Mouse (Mus musculus) mesoderm, embryonic 11.5 days (tissue): ENCODE measurements around the gene Sox6.

ENCODE experiments used
- DNase-seq: peaks from one replicate; pipeline ENCODE4 v3.0.0-alpha.2; 2012; ENCODE audit warnings: low read depth, low spot score

Sox6 gene

DNA sequence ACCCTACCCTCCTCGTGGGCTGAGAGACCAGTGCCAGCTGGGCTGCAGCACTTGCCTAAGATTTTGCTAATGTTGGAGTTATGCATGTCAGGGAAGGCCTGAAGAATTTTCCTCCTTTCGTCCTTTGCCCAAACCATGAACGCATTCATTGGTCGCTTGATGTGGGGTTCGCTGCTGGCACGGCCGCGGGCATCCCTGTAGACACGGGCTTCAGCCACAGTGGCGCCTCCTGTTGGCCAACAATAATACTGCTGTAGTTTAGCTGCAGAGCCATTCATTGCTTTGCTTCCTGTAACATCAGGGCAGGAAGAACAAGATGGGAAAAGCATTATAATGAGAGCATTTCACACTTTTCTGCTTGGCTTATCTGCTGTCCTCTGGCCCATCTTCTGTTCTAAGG lies 549.0 kb downstream of the Sox6 start:
- DNase-seq: no peak

GRCm38 (mm10) chr7:115486431-115486830 lies 552.2 kb downstream of the Sox6 start:
- no peak for DNase-seq

DNA sequence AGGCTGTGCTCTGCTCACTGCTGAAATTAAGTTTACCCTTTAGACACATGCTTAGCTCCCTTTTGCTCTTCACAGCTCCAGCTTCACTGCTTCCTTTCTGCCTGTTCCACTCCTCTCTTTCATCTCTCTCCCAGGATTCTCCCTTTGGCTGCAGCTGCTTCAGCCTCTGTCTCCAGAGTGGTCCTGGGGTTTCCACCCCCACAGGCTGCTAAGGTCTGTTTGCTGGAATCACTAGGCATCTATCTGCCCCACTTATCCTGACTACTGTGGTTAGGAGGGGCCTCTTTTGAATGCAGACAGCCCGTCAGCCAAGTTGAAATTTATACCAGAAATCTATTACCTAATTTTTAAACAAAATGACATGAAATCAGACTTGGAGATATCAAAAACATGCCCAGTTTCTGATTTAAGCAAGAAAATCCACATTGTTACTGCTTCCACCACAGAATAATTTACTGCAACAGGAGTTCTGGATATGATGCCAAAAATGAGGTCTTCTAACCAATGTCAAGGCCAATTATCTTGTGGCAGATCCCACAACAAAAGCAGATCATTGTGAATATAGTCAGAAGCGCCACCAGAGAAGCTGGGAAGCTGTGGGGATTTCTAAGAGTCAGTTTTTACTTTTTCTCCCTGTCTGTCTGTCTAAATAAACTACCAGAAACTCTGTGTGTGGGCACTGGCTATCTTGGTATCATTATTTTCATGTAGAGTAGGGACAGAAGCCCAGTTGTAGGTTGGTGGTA lies 552.8 kb downstream of the Sox6 start:
- no peak for DNase-seq

DNA sequence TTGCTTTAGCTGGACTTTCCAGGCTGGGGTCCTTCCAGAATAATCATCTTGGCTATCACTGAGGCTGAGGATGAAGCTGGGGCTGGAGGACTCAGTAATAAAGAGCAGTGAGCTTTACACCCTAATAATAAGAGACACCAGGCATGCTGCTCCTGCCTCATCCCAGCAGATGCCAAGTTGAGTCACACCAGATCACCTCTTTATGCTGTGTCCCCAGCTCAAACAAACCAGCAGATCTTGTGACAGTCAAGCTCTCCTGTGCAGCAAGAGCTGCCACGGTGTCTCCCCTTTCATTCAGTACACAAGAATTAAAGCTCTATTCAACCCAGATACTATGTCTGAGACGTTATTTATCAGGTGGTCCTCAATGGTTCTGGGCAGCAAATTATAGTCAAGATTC lies 560.8 kb downstream of the Sox6 start:
- no peak for DNase-seq

DNA sequence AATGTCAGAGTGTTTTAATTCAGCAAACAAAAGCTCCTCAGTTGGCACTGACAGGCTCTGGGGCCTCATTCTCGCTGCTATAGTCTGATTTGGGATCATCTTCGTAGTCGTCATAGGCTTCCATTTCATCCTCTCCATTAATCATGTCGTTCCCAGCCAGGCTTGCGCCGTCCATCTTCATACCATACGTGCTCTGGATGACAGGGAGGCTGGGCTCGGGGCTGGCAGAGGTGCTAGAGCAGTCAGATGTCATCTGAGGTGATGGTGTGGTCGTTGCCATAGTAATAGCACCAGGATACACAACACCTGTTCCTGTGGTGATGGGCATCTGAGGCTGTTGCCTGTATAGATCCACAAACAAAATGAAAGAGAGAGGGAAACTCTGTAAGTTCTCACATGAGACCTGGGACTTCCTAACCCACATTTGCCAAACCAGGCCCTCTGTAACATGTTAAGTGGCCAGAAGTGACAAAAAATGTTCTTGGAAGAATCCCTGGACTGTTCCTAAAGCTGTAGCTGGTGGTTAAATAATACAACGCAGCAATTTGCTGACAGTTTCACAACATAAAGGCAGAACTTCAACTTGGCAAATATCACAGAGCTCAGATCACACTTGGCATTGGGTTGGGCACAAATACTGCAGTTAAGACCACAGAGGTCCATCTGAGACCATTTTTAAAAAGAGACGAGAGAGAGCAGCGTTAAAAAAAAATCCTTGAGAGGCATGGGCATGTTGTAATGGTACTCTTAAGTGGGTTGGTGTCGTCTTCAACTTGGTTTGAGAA lies 561.5 kb downstream of the Sox6 start:
- DNase-seq: peak; percentile 44

DNA sequence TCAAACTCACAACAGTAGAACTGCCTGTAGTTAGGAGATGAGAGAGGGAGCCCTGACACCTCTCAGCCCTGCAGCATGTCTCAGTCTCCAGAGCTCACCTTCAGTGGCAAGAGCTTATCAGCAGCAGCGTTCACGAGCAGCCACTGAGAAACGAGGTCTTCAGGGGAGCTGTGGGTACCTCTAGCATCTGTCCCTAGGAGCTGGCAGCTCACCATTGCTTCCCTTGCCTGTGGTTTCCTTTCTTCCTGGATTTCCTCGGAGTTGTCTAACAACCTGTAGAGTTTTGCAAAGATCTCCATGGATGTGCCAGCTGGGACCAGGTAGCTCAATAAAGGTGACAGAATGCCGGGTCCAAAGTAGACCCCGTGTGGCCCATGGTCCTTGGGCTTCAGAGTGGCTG lies 563.4 kb downstream of the Sox6 start:
- no peak for DNase-seq

GRCm38 (mm10) chr7:115474115-115474514 lies 564.5 kb downstream of the Sox6 start:
- no peak for DNase-seq

DNA sequence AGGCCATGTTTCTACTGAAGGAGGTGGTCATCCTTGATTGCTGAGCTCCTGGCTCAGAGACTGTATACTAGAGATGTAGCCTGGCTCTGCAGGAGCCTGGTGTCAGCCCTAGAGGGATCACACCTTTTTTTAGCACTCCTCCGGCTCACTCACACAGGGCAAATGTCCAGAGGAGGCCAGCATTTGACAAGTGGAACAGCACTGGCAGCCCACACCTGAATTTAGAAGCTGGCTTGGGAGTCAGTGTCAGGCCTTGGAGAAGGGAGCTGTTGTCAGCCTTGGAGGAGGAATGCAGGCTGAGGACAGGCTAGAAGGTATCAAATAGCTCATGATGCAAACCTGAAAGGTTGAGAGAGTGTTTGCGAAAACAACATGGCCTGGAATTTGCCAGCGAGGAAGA lies 565.7 kb downstream of the Sox6 start:
- no peak for DNase-seq

DNA sequence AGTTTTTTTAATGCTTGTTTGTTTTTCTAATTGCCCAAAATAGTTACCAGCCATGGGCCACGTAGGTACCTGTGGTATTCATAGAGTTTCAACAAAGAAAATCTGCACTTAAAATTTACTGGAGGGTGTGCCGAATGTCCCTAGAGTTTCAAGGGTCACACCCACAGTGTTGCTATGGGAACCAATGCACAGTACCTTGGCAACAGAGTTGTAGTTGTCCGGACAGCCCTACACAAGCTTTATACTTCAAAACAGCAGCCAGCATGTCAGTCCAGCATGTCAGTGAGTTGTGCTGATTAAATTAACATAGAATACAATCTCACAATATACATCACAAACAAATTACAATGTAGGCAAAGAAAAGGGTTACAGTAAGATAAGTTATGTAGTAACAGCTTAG lies 567.1 kb downstream of the Sox6 start:
- DNase-seq: peak; percentile 19

DNA sequence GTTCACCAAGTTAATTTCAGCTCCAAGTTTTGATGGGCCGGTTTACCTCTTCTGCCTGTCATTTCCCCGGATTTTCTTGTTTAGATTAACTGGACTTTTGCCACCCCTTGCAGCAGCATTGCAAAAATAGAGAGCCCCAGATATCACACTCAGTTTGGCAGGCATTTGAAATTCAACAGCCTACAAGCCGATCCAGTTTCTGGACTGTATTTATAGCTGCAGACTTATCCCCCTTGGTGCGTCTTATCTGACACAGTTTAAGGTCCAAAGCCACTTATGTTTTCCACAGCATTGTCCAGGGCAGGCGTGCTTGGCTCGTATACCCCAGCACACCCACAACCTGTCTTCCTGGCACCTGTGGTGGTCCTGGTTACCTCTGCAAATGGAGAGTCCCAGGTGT lies 571.8 kb downstream of the Sox6 start:
- DNase-seq: no peak

DNA sequence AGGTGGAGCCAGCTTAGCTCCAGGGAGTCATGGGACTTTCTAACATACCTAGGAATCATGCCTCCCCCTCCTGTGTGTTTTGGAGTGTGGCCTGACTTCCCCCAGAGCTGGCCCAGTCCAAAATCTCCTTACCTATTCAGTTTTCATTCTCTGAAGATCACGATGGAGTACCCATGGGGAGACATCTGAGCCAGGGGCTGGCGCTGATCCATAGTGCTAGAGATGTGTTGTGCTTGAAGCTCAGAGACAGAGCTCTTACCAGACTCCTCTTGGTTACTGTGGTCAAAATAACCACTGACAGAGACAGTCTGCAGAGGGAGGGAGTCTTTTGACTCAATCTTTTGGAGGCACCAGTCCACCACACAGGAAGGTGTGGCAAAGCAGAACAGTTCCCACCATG lies 575.2 kb downstream of the Sox6 start:
- no peak for DNase-seq

GRCm38 (mm10) chr7:115462276-115462675 lies 576.3 kb downstream of the Sox6 start:
- DNase-seq: no peak

DNA sequence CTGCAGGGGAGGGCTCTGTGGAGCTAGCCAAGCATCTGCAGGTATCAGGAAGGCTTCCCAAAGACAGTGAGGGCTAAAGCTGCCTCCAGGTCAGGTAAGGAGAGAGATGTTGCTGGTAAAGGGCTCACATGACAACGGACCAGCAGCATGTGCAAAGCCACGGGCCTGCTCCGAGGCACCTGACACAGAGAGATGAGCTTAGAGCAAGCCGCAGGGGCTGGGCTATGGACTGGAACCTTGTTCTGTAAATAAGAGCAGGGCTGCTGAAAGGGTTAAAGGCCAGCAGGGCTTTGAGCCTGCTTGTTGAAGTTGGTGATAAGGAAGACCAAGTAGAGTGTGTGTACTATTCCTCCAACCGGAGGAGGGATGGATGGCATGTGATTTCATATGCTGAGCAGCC lies 583.6 kb downstream of the Sox6 start:
- no peak for DNase-seq

GRCm38 (mm10) chr7:115453713-115454073 lies 584.9 kb downstream of the Sox6 start:
- no peak for DNase-seq

DNA sequence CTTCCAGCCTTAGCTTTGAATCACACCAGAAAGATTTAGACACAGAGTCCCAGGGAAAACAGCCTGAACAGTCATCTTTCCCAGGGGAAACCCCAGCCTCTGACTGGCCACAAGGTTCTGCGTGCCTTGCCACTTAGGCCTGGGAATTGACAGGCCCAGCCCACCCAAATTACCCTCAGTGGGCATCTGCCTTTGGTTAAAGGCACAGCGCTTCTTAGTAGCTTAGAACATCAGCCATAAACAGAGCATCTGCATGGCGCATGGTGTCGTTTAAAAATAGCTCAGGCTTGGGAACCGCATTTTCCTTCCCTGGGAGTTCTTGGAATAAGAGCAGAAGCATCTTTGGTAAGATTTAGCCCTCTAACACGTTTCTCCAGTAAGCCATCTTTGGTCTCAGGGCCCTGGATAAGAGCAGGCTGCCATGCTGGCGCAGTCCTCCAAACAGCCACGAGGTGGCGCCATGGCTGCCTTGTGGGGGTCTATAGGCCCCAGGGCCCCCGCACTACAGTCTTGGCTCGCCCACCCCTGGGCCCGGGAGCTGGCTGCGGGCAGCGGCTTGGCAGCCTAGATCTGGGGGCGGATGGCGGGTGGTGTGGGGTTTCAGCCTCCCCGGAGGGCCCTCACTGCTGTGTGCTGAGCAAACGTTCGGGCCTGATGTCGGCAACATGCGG lies 585.4 kb downstream of the Sox6 start:
- peak; percentile 83 for DNase-seq

DNA sequence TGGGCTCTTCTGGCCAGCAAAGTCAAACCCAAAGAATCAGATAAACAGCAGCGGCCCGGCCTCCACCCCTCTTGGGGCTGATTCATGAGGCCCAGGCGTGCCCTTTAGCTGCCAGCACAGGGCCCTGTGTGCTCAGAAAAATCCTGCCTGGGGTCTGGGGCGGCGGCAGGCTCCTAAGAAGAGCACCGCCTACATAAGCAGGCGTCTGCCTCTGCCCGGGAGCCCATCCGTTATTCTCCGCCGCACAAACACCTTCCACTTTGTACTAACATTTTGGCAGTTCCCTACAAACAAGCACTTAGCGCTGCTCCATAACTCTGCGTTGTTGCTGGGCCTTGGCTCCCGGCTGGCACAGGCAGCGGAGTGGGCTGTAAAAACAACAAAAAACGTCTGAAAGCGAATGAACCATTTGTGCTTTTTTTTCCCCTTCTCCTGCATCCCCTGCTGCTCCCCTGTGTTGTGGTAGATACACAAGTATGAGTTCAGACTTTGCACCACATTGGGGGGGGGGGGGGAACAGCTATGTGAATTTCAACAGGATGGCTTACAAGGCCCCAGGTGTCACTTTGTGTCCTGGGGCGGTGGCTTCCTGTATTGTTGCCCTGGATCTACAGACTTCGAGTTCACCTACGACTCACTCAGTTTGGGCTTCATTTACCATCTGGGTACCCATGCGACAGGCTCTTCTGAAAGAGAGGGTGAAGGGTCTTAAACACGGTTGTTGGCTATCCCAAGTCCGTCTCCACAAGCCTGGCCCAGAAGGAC lies 588.0 kb downstream of the Sox6 start:
- peak; percentile 20 for DNase-seq

DNA sequence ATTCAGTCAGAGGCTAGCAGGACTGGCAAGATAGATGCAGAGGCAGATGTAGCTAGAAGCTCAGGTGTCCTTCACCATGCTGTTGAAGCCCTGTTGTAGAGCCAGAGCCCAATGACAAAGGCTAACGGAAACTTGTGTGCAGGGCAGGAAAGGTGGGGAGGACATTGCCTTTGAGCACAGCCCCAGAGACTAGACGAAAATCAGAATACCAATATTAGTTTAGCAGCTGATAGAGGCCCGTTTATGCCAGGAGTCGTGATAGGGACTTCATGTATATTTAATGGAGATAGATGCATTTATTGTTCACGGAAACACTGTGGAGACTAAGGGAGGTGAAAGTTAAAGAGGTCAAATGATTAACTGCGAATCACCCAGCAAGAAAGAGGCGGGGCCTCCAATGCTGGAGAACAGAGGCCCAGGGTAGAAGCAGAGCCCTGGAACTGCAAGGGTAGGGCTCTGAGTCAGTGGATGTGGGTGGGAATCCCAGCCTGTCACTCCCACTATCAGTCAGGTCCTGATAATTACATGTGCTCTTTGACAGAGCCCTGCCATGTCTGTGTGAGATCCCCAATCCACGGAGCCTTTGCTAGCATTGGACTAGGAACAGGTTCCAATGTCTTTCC lies 590.1 kb downstream of the Sox6 start:
- DNase-seq: peak; percentile 18

- no peak for DNase-seq
Observed at GRCm38 (mm10) chr7:115447091-115447490, 591.5 kb downstream of the Sox6 start.

DNA sequence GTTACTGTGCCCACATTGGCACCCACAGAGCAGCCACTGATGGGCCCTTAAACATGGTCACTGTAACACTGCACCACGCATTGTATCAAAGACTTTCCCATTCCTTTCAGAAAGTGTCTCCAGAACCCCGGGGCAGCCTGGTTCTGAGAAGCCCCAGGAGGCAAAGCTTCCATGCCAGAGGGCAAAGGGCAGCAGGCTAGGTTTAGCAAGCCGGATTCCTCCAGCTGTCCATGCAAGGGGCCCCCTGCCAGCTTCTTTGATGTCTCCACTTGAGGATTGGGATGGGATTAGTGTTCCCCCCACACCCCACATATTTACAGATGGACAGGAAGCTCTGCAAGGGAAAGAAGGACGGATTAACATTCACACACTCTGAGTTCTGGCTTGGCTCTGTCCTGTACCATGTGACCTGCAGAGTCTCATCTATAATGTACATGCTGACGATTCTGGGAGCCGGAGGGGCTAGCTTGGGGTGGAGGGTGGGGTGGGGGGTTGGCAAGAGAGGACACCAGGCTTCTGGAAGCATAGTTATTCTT lies 592.0 kb downstream of the Sox6 start:
- DNase-seq: peak; percentile 20

GRCm38 (mm10) chr7:115426161-115426982 lies 612.2 kb downstream of the Sox6 start:
- DNase-seq: no peak
